Mouse (Mus musculus) left cerebral cortex, postnatal 36 days (tissue): ENCODE results near the gene Yeats4. TPM values are rescaled to one million over a fixed set of nuclear protein-coding genes. Genes with fewer than 3 reads are reported as not detected.
"Not testable (repeated sequence)": the region's sequence is repeated elsewhere in the genome, so short reads cannot be mapped to it uniquely, and the experiment has no call there.

Experiments used
- DNase-seq, 2 experiments: peaks; one replicate each; pipeline ENCODE4 v3.0.0; 2021 to 2022; ENCODE audit warnings: low spot score in 2 of 2, mixed read lengths in 1 of 2
- intact Hi-C: fragments of 180-260 bp; cut with DNase I; formaldehyde crosslinking; loops from one replicate; pipeline ENCODE4 v1.15.1; 2025
- total RNA-seq, 2 experiments: library from RNA; stranded (reverse); gene quantifications; 2 replicates each; pipeline ENCODE4 v1.2.3; 2021

Yeats4 gene
- 10 to 100 TPM; 50.7 to 54.0 TPM for total RNA-seq

- peak; percentile 97 to 98 for DNase-seq
- intact Hi-C loops = loop anchor here (5.0 to 10.0 kb wide), 4 partner anchors 77 to 450 kb away; partner anchors contain the start of genes Frs2 and Rab3ip
These were observed at the start of gene Yeats4 for GRCm38 (mm10) chr10:117224102-117224990. Gene Yeats4, minus strand, starts transcription at chr10:117224507.

GRCm38 (mm10) chr10:117272023-117272422, 47.7 kb upstream of the Yeats4 start:
- no peak for DNase-seq
- intact Hi-C loops = no loop called here

GRCm38 (mm10) chr10:117259870-117260269, 35.6 kb upstream of the Yeats4 start:
- intact Hi-C loops = no loop called here
- DNase-seq = no peak

DNA sequence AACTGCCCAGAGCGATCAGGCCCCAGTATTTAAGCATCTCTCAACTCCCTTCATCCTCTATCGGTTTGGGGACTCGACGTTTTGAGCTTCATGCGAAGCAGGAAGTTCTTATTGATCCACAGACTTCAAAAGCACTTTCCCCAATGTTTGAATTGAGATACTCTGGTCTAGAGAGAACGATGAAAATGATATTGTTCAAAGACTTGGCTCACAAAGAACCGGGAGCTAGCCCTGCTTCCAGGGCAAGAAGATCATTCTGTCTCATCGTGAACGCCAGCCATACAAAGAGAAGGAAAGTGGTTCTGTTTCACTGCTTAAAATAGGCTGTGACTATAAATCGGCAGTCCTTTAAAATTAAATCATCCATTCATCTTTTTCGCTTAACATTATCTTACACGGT, 14.3 kb upstream of the Yeats4 start, which contains the start of gene 9530003J23Rik:
TSS of gene 9530003J23Rik (minus strand) at position 101 of the 400 bp plus-strand sequence.
- intact Hi-C loops = no loop called here
- DNase-seq = no peak

DNA sequence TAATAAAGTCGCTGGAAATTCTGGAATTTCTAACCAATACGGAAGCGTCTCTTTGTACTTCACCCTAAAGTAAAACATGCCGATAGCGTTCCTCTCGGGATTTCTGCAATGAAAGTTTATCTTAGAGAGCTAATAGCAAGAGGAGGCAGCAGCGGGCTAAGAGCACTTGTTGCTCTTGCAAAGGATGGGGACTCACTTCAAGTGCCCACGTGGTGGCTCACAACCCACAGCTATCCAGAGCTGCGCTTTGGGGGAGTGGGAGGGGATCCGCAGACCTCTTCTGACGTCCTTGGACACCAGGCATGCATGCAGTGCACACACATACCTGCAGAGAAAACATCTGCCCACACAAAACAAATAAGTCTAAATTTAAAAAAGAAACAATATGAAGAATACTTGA, 11.6 kb upstream of the Yeats4 start:
- intact Hi-C loops = no loop called here
- no peak for DNase-seq

GRCm38 (mm10) chr10:117234825-117235224, 10.5 kb upstream of the Yeats4 start:
- no peak for DNase-seq
- intact Hi-C loops = no loop called here

DNA sequence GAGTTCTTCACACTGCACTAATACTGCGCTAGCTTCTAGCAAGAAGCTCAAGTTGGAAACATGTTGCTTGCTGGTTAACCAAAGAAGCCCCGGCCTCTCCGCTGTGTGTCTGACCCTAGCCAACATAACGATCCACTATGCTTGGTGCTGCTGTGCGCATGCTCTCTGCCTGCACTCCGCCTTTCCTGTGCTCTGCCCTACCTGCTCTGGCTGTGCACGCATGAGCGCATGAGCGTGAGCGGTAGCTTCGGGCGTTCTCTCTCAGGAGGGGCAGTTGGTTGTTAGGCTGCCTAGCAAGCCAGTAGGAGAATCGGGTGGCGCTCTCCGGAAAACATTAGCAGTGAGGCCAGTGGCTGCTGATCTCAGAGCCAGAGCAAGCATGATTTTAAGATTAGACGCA, 5.5 kb upstream of the Yeats4 start:
- no peak for DNase-seq
- intact Hi-C loops = loop anchor here (10.0 kb wide), 2 partner anchors 275 to 445 kb away; partner anchors contain the start of gene Rab3ip

DNA sequence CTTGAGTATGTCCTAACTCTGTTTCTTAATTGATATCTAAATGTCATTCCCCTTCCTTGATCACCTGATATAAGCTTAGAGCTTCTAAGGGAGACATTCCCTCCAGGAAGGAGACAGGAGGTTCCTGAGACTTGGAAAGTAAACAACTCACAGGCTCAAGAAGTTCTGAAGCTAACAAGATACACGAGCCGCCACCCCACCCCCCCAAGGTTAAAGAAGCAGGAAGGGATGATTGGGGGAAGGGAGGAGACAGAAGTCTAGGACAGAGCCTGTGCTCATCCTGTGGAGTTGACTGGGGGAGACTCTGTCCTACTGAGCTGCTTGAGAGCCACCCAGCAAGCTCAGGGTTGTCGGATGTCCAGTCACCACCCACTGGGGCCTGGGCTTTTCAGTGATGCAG, 1.7 kb upstream of the Yeats4 start:
- intact Hi-C loops = loop anchor here (10.0 kb wide), 2 partner anchors 271 to 449 kb away; partner anchors contain the start of gene Rab3ip
- DNase-seq = no peak

GRCm38 (mm10) chr10:117225094-117225493, 787 bp upstream of the Yeats4 start:
- intact Hi-C loops = loop anchor here (10.0 kb wide), 2 partner anchors 270 to 450 kb away; partner anchors contain the start of gene Rab3ip
- DNase-seq = no peak

DNA sequence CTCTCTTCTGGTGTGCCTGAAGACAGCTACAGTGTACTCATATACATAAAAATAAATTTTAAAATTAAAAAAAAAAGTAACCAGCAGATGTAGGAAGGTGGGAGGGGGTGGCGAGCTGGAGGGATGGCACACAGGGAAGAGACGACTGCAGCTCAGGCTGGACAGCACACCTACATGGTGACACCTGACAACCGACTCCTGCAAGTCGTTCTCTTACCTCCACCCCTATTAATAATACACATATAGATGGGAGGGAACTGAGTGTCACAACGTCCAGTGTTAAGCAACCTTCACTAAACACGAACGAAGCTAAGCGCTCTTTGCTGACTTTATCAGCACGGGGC, 577 bp downstream of the Yeats4 start:
- no peak for DNase-seq
- intact Hi-C loops = loop anchor here (5.0 to 10.0 kb wide), 4 partner anchors 76 to 451 kb away; partner anchors contain the start of genes Frs2 and Rab3ip

DNA sequence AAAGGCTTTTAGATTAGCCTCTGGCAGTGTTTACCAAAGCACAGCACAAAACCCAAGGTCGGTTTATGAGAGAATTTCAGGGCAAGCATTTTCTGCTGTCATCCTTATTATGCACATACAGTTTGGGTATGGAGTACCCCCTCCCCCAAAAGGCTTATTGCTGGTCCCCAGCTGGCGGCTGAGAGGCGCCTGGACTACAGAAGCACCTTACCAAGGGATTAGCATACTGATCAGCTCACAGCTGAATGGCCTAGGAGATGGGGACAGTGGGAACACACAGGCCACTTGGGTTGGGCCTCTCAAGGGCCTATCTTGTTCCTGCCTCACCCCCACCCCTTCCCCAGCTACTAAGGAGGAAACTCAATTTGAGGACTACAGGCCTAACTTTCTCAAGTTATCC, 1.5 kb downstream of the Yeats4 start:
- no peak for DNase-seq
- intact Hi-C loops = loop anchor here (5.0 to 10.0 kb wide), 4 partner anchors 76 to 452 kb away; partner anchors contain the start of genes Frs2 and Rab3ip

DNA sequence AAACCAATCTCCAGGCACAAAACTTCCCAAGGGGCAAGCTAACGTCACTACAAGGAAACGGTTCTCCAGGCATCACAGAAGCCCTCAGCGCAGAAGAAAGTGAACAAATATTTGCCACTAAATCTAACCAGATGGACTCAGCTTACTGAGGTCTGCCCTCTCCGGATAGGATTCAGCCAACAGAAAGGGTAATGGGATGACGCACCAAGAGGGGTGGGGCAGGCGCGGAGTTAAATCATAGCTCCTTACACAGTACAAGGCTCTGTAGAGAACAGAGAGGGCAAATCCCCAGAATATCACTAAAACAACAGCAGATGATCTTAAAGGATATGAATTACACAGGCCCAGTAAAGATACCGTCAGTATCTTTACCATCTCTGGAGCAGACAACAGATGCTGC, 6.0 kb downstream of the Yeats4 start:
- intact Hi-C loops = no loop called here
- DNase-seq = no peak

GRCm38 (mm10) chr10:117217246-117217840, 7.0 kb downstream of the Yeats4 start:
- intact Hi-C loops = no loop called here
- DNase-seq = no peak

GRCm38 (mm10) chr10:117216793-117217192, 7.5 kb downstream of the Yeats4 start:
- intact Hi-C loops = no loop called here
- DNase-seq = peak in 1 of 2 experiments; percentile 29

- DNase-seq = no peak
- intact Hi-C loops = no loop called here
These were observed 8.2 kb downstream of the Yeats4 start for GRCm38 (mm10) chr10:117216132-117216495.

DNA sequence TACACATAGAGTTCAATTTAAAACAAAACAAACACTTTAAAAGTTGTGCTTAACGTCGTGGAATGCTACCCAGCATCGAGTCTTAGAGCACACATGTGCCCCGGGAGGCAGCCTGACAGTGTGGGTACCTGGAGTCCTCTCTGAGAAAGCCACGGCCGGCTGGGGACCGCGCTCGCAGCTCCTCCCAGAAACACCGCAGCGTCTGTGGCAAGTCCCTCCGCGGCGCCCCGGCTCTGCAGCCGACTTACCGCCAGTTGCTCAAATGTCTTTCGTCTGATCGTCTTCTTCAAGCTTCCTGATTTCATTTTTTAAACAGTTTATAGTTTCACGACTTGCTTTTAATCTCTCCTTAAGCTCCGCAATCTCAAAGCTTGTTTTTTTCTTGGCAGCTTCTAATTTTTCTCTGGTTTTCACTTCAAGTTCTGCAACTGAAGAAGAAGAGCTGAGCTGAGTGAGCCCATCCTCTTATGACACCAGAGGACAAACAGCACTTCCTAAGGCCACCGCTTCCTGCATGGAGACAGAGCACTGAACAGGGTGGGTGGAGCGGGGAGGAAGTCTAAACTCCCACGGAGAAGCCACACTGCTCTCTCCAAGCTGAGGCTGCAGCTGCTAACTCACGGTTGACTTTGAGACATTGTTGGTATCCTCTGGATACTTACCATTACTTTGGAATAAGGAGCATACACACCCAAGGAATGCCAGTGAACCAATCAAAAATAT, 8.7 kb downstream of the Yeats4 start:
- intact Hi-C loops = no loop called here
- DNase-seq = no peak

DNA sequence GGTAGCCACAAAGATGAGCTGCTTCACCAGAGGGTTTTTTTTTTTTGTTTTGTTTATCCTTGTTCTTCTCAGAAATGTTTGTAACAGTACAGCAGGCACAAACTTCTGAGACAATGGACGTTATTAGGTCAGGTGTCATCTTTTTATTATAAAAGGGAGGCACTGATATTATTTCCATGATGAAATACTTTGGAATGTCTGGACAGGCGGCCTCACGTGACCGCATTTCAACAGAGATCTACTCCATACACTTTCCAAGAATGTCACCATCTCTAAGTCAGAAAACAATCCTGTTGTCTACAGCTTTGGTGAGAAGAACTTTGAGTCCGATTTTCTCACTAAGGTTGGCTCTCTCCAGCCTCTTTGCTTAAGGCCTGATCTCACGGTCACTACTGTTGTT, 13.3 kb downstream of the Yeats4 start:
- no peak for DNase-seq
- intact Hi-C loops = loop anchor here (5.0 kb wide), 1 partner anchor 149 kb away; the partner anchor contains the start of gene Cct2

DNA sequence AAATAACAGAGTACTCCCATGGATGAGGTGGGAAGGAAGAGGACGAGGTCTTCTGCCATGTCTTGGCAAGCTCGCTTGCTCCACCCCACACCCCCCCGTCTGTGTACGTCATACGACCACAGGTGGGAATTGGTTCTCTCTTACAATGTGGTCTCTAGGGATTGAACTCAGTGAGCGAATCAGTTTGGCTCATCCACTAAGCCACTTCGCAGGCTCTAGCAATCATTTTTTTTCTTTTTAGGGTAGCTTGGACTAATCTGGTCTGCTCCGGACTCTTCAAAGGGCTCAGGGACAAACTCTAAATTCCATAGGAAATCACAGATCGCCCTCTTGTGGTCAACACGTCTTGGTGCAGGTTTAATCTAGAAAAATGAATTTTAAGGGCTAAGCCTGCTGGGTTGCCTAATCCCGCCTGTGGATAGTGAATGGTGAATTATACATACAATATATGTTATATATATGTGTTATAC, 14.8 kb downstream of the Yeats4 start:
- no peak for DNase-seq
- intact Hi-C loops = loop anchor here (5.0 kb wide), 1 partner anchor 62 kb away; the partner anchor contains the start of gene Frs2

DNA sequence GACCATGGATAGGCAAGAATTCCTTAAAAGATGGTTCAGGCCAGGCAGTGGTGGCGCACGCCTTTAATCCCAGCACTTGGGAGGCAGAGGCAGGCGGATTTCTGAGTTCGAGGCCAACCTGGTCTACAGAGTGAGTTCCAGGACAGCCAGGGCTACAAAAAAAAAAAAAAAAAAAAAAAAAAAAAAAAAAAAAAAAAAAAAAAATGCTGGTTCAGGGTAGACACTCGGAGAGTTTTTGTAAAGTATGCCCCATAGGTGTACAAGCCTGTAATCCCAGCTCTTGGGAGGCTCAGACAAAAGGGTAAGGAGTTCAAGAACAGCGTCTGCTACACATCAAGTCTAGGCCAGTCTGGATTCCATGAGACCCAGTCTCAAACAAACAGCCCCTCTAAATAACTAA, 15.5 kb downstream of the Yeats4 start:
- intact Hi-C loops = loop anchor here (5.0 kb wide), 1 partner anchor 61 kb away; the partner anchor contains the start of gene Frs2

DNA sequence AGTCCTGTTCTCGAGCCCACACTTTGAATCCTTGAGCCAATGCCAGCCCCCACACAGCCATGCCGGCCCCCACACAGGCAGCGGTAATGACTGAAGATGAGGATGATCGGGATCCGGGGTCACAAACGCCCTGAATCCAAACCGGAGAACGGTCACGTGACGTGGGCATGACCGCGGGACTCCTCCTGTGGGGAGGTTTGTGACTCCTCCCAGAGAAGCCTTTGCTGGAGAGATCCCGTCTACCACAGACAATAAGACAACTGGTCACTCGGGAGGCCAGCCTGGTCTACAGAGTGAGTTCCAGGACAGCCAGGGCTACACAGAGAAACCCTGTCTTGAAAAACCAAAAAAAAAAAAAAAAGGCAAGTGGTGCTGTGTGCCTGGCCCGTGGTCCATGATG, 16.1 kb downstream of the Yeats4 start:
- intact Hi-C loops = loop anchor here (5.0 kb wide), 1 partner anchor 61 kb away; the partner anchor contains the start of gene Frs2
- DNase-seq = no peak

More for the DNA sequence above, 15.5 kb downstream of the Yeats4 start:
- DNase-seq = not testable (repeated sequence)
